Mouse (Mus musculus) gastrocnemius, postnatal 4 days (tissue): ENCODE data around the gene Zfp414. TPM values are rescaled to one million over a fixed set of nuclear protein-coding genes. Genes with fewer than 3 reads are reported as not detected.
"Not testable (repeated sequence)": the region's sequence is repeated elsewhere in the genome, so short reads cannot be mapped to it uniquely, and the experiment has no call there.

Experiments used
- DNase-seq, 2 experiments: peaks; one replicate each; pipeline ENCODE4 v3.0.0; 2021 to 2022; ENCODE audit warnings: low spot score in 2 of 2, mixed read lengths in 2 of 2
- long read RNA-seq, 2 experiments: library from polyadenylated mRNA; stranded (forward); transcript quantifications; one replicate each; pipeline ENCODE4 v2.0.0; 2021
- total RNA-seq, 2 experiments: library from RNA; stranded (reverse); gene quantifications; 2 replicates each; pipeline ENCODE4 v1.2.3; 2021

Gene Zfp414
- total RNA-seq = 10 to 100 TPM; 28.2 to 32.7 TPM
- long read RNA-seq, experiment 1, transcript Zfp414-203 (7 exons, 1,211 nt) = minor isoform, 5 of 33 reads
- long read RNA-seq, experiment 1, transcript Zfp414-201 (6 exons, 1,197 nt) = major isoform, 15 of 33 reads
- long read RNA-seq, experiment 1, transcript Zfp414-206 (5 exons, 1,544 nt) = minor isoform, 5 of 33 reads
- long read RNA-seq, experiment 1, partial matches to known transcripts = 6 of 33 reads
- long read RNA-seq, experiment 1, other reads (novel, unspliced or antisense) = 2 of 33 reads
- long read RNA-seq, experiment 2, transcript Zfp414-201 (6 exons, 1,197 nt) = major isoform, 6 of 23 reads
- long read RNA-seq, experiment 2, partial matches to known transcripts = 7 of 23 reads
- long read RNA-seq, experiment 2, other reads (novel, unspliced or antisense) = 4 of 23 reads

DNA sequence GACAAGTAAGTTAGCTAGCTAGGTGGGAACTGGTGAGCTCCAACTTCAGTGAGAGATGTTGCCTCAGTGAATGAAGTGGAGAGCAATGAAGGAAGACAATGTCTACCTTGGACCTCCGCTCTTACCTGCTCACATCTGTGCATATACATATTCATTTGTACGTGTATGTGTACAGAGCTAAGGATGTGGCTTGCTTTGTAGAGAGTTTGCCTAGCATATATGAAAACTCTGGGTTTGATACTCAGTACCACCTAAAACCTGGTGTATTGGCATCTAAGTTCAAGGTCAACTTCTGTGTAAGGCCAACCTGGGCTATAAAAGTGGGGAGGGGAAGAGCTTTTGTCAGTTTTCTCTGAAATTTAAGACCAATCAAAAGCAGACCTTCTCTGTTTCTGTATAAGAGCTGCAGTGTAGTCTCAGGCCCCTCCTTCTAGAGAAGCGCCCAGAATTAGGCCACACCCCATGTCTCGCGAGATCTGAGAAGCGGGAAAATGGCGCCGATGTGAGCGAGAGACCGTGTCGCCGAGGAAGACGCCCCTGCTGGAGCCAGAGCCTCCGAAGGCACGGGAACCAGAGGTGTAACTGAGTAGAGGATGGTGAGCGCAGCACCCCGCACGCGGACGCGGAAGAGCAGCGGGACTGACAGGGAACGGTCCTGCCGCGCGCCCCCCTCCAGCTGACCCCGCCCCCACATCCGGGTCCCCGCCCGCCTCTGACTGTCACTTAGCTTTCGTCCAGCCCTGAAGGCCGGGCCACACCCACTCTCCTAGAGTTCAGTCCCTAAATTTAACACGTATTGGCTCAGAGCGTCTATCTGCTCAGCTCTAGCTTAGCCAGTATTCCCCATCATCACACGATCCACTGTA is at the start of gene Zfp414:
Gene Zfp414, plus strand, starts transcription at position 470 of the 866 bp plus-strand sequence.
- DNase-seq = peak; percentile 73 to 91

DNA sequence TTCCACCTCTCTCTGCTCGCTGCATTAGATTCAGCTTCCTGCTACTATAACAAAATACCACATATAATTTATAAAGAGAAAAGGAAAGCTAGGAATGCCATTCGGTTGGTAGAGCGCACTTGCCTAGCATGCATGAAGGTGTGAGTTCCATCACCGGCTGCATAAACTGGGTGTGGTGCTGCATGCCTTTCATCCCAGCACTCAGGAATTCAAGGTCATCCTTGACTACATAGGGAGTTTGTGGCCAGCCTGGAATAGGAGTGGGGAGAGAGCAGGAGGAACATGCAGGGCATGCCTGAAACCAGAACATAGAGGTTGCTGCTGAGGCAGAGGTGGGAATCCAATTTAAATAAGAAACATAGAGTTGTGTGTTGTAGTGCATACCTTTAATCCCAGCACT is 44.8 kb upstream of the Zfp414 start:
- DNase-seq = no peak

DNA sequence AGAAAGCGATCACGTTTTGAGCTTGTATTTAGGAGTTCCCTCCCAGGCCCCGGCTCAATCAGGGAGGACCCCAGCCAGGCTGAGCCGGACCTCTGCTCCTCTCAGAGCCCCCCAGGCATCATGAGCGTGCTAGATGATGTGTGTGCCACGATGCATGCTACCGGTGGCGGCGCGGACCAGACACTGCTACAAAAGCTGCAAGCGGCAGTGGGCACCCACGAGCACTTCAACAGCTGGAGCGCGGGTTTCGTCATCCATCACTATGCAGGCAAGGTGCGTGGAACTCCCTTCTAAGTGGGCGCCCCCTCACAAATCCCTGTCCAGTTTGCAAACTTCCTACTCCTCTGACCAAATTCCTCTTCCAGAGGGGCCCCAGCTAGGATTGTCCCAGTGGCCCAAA is 42.9 kb upstream of the Zfp414 start:
- no peak for DNase-seq

DNA sequence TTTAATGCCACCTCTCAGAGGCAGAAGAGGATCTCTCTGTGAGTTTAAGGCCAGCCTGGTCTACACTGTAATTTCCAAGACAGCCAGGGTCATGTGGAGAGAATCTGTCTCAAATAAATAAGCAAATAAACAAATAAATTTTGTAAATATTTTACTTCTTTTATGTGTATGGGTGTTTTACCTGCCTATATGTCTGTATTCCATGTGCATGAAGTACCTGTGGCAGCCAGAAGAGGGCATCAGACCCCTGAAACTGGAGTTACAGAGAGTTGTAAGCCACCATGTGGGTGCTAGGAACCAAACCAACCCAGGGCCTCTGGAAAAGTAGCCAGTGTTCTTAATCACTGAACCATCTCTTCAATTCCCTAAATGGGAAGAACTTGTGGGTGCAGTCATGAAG is 31.6 kb upstream of the Zfp414 start:
- no peak for DNase-seq

DNA sequence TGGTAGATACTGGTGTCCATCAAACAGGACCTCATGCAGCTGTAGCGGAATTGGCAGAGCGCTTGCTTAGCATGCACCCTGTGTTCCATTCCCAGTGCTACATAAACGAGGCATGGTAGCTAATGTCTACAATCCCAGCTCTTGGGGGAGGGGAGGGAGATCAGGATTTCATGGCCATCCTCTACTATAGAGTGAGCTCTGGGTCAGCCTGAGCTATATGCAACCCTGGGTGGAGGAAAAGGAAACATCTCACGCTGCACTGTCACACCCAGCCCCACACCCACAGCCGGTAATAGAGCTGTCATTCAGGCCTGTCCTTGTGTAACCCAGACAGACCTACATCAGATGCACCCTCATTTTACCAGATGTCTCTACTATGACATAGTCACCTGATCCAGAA is 30.4 kb upstream of the Zfp414 start:
- no peak for DNase-seq

DNA sequence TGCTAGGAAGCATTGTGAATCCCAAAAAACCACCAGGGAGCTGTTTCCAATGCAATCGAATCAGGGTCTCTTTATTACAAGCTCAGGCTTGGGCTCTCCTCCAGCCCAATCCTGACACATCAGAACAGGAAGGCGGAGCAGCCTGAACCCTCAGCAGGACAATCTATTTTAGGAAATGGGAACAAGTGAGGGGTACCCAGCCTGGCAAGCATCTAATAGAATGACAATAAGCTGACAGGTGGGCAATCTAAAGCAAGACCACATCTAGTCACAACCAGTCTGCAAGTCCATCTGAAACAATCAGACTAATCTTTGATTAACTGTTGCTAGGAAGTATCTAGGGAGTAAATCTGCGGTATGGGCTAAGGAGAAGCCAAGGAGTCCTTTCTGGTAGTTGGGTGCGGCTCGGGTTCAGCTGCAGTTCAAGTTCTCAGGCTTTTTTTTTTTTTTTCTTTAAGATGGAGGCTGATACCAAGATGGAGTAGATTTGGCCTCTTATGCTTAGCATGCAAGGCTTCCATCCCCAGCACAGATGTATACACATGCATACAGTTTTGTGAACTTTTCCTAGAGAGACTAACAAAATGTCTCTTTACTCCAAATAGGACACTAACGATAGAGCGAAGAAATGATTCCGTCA is 28.9 kb upstream of the Zfp414 start:
- DNase-seq = no peak

DNA sequence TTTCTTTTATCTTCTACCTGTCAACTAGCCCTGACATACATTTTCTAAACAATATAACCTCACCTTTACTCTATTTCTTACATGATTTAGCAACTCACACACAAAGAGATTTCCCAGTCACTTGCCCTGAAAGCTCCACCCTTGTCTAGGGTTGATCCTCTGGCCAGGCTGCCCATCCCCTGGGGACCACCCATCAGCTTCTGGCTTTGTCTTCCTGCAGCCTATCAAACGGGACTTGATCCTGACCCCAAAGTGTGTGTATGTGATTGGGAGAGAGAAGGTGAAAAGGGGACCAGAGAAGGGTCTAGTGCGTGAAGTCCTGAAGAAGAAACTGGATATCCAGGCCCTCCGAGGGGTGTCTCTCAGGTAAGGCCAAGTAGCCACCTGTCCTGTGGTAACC is 28.1 kb upstream of the Zfp414 start:
- no peak for DNase-seq

DNA sequence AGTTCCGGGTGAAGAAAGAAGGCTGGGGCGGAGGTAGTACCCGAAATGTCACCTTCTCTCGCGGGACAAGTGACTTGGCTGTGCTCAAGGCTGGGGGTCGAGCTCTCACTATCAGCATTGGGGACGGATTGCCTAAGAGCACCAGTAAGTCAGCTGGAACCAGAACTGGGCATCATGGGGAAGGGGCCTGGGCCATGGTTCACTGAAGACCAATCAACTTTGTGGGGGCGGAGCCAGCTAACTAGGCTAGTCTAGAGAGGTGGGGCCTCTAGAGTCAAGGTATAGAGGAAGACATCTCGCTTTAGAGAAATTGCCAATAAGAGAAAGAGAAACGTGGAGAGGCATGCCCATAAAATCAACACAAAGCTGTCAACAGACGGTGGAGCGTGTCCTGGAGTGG is 26.9 kb upstream of the Zfp414 start:
- no peak for DNase-seq

DNA sequence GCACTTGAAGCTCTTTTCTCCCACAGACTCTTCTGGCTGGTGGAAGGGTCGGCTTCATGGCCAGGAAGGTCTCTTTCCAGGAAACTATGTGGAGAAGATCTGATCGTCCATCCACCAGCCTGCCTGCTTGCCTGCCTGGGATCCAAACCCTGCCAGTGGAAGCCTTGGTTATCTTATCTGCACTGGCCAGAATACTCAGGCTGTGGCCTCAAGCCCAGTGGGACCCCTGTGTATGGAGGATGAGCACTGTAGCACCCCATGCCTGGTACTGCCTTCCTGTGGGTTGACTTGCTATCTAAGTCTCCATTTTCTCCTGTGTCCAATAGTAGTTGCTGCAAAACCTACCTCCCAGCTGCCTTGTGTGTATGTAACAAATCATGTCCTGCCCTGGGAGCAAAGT is 21.6 kb upstream of the Zfp414 start:
- DNase-seq = no peak

DNA sequence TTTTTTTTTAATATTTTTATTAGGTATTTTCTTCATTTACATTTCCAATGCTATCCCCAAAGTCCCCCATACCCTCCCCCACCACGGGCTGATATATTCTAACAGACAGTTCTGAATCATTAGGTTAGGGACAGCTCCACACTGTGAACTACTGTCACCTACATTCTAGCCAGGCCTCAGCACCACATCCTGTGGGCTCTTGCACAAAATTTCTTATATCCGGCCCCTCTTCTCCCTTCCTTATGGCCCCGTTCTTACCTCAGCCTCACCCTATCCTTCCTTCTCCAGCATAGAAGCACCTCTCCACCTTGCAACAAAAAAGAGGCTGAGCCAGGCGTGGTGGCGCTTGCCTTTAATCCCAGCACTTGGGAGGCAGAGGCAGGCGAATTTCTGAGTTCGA is 18.3 kb upstream of the Zfp414 start:
- DNase-seq = no peak

DNA sequence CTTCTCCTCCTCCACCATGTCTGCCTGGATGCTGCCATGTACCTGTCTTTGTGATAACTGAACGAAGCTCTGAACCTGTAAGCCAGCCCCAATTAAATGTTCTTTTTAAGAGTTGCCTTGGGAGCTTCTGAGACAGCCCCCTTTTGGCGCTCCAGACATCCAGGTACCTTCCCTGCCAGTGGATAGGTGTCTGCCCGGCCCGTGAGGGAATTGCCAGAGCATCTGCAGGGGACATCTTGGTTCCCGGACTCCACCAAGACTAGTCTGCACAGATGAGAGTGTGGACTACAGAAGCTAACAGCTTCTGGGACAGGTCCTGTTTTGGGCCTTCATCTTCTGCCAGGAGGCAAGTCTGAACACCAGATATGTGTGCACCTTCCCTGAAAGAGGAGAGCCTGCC is 15.2 kb upstream of the Zfp414 start:
- DNase-seq = not testable (repeated sequence)

DNA sequence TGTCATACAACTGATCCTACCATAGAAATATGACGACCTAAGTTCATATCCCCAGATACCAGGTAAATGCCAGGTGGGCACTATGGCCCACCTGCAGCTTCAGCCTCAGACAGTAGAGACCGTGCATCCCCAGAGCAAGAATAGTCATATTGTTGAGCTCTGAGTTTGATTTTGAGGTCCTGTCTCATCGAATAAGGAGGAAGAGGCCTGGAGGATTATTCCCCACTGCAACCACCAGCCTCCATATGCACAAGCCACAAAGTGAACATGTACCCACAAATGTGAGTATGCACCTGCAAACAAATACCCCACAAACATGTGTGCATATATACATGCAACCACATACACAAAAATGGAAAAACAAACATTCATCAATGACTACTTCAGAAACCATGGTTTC is 1.6 kb upstream of the Zfp414 start:
- no peak for DNase-seq

DNA sequence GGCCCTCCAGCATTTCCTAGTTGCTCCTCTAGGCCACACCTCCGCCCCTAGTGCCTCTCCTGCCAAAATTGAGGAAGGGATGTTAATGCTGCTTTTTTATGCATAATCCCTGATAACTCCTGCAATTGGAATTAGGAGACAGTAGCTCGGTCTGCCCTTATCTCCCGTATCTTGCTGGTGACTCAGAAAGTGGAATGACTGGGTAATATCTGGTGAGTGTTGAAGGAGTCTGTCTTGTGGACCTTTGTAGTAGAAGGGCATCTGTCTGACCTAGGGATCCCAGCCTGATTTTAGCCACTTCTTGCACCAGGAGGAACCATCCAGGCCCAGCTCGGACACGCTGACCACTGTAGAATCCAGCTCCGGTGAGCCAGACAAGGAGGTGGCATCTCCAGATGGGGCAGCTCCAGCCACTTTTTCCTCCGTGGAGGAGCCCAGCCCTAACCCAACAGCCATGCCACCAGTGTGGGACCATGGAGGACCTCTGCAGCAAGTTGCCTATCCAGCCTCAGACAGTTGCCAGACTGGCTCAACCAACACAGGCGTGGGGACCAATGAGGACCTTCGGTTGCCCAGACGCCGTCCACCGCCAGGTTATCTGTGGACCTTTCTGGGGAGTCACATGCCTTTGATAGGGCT is 716 bp downstream of the Zfp414 start:
- DNase-seq = no peak

DNA sequence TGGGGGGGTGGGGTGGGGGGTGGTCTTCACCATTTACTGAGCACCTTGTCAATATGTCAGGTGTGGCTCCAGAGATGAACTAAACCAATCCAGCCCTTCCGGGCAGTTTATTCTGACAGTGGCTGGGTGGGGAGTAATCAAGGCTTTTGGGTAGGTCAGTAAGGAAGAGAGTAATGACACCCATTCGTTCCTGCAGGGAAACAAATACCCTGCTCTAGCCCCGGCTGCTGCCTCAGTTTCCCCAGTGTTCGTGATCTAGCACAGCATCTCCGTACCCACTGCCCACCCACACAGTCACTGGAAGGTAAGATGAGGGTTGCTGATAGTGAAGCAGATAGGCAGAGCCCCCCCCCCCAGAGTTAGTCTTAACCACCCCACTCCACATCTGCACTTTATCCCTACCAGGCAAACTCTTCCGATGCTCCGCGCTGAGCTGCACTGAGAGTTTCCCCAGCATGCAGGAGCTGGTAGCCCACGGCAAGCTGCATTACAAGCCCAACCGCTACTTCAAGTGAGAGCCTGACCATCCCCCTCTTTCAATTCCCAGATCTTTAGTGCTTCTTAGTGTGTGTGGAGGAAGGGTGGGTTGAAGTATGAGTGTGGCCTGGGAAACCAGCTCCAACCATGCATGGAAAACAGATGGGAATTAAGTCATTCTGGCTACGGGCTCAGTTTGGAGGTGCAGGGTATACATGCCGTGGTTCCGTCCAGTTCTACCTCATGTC is 1.4 kb downstream of the Zfp414 start:
- peak in 1 of 2 experiments; percentile 26 for DNase-seq

DNA sequence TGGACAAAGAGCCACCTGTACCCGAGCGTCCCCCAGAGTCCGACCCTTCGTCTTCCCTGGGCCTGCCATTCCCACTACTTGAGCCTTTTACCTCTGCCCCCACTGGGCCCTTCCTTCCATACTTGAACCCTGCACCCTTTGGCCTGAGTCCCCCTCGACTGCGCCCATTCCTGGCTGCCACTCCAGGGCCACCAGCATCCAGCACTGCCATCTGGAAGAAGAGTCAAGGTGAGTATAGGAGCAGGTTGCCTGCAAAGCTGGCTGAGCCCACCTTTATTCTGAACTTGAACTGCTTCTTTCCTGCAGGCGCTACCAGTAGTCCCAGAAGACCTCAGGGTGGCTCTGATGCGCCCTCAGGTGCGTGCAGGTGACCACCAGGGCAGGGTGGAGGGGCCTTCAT is 2.3 kb downstream of the Zfp414 start:
- DNase-seq = no peak

DNA sequence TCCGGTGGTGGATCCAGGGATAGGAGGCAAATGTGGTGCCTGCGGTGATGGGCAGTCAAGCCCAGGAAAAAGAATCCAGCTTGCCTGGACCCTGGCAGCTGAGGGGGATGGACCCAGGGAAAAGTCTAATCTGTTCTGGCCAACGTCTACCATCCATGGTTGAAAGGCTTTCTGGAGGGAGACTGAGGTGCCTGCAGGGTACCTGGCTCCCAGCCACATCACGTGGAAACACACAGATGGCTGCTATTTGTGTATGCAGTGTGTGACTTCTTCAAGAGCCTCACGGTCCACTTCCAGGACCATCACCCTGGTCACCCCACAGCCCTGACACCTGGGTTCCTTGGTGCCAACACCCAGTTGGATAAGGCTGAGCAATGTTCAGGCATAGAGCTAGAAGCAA is 2.9 kb downstream of the Zfp414 start:
- no peak for DNase-seq

DNA sequence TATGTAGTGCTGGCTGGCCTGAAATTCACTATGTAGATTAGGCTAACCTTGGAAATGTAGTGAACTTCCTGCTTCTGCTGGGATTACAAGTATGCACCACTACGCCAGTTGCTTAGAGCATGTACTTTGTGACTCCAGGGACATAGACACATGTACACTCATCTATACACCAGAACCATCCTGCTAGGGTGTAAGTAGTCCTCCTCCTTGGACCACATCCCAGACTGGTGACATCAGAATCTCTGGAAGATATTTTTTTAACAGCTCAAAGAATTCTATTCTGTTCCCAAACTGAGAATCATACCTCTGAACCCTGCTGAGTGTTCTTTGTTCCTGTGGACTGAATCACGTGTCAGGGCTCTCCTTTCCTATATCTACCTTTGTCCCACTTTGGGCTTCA is 8.1 kb downstream of the Zfp414 start:
- no peak for DNase-seq

DNA sequence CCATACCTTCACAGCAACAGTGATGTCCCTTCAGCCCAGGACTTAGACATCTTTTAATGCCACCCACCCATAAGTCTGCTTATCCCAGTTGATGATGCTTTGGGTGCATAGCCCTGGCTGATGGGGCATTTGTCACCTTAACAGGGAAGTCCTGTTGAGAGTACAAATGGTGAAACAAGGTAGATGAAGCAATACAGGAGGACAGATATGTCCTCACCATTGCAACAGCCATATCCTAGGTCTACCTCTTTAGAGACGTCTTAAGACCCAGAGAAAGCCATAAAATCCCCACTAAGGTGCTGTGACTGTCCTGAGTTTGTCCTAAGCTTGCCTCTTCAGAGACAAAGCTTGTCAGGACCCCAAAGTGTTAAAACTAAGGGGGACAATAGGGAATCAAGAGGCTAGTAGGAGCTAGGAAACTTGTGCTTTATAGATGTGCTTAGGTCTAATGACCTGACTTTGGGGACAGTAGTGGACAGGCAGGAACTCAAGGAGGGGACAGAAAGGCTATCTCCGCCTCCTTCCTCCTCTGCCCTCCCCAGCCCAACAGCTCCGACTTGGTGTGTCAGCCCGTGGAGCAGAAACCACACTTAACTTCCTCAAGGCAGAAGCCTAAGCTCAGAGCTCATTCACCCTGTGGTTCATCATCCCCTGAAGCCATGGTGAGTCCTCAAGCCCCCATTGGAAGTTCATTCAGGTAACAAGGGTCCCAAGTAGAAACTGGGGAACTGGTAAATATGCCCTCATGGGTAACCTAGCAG is 8.8 kb downstream of the Zfp414 start, which contains the start of gene Pram1:
Gene Pram1, plus strand, starts transcription at position 541 of the 761 bp plus-strand sequence.
- DNase-seq = no peak

DNA sequence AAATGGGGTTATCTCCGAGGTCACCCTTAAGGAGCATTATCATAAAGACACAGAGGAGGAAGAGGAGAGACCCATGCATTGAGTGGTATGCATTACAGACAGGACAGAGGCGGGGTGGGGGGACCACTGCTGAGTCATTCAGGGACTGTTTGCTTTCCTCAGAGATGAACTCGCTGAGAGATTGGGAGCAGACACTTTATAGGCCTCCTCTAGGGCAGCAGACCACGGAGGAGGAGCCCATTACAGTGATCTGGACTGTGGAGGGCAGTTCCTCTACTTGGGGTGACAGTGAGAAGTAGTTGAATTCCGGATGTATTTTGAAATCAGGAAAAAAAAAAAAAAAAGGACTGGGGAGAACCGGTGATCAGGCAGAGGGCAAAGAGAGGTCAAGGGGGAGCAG is 10.9 kb downstream of the Zfp414 start:
- DNase-seq = no peak

DNA sequence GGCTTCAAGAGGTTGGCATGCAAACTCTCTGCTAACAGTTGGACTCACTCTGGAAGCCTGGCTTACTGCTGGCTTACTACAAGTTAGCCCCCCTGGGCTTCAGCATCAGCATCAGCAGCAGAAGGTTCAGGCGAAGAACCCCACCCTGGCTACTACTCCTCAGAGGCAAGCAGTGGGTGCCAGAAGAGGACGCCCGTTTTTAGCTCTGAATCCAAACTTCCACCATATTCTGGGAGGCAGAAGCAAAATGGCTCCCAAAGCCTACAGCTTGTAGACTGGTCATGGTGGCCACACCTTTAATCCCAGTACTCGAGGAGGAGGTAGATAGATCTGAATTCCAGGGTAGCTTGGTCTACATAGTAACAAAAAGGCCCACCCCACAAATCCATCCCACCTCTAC is 15.2 kb downstream of the Zfp414 start:
- no peak for DNase-seq
